Mouse (Mus musculus) hematopoietic multipotent progenitor cell, adult 10-12 weeks (in vitro differentiated cells): ENCODE results near the gene Adi1. TPM values are rescaled to one million over a fixed set of nuclear protein-coding genes. Genes with fewer than 3 reads are reported as not detected.

Source experiments
- polyA plus RNA-seq: library from polyadenylated mRNA; stranded (reverse); fragments of >175 nt; gene quantifications from 2 replicates; pipeline ENCODE4 v1.2.3, GENCODE M21; 2012; ENCODE audit warnings: low replicate concordance

Gene Adi1
- polyA plus RNA-seq: 6.2 and 10.5 TPM in 2 replicates

GRCm38 (mm10) chr12:28675121-28675924 is at the start of gene Adi1:
TSS of gene Adi1 (plus strand) at chr12:28675231.

DNA sequence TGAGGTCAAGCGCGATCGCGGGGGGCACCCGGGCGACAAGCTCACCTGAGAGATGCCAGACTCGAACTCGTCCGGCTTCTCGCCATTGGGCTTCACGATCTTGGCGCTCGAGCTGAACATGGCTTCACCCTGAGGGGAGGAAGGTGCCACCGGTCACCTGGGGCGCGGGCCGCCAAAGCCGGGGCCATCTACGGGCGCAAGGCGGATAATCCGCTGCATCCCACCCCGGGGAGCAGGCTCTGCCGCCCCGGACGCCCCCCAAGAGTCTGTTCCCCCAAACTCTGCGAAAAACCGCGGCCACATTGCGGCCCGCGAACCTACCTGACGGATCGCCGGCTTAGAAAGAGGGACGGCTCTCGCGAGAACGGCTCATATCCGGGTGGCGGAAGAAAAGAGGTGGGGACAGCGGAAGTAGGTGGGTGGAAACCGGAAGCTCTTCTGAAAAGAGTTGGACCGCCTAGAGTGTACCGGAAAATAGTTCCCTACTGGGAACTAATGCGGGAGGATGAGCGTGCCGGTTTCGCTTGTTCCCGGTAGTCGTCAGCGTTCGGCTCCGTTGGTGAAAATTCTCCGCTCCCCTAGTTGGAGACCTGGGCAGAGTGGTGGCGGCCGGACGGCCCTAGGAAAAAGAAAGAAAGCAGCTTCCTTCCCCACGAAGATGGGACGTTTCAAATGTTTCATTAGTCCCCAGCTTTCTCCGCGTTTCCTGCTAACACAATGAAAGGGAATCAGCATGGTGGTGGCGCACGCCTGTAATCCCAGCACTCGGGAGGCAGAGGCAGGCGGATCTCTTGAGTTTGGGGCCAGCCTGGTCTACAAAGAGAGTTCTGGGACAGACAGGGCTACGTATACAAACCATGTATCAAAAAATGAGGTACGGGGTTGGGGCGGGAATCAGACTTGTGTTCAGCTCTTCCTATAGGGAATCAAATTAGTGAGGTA is 39.2 kb upstream of the Adi1 start, which contains the start of gene Rps7:
Gene Rps7, minus strand, starts transcription at position 419 of the 942 bp plus-strand sequence.

DNA sequence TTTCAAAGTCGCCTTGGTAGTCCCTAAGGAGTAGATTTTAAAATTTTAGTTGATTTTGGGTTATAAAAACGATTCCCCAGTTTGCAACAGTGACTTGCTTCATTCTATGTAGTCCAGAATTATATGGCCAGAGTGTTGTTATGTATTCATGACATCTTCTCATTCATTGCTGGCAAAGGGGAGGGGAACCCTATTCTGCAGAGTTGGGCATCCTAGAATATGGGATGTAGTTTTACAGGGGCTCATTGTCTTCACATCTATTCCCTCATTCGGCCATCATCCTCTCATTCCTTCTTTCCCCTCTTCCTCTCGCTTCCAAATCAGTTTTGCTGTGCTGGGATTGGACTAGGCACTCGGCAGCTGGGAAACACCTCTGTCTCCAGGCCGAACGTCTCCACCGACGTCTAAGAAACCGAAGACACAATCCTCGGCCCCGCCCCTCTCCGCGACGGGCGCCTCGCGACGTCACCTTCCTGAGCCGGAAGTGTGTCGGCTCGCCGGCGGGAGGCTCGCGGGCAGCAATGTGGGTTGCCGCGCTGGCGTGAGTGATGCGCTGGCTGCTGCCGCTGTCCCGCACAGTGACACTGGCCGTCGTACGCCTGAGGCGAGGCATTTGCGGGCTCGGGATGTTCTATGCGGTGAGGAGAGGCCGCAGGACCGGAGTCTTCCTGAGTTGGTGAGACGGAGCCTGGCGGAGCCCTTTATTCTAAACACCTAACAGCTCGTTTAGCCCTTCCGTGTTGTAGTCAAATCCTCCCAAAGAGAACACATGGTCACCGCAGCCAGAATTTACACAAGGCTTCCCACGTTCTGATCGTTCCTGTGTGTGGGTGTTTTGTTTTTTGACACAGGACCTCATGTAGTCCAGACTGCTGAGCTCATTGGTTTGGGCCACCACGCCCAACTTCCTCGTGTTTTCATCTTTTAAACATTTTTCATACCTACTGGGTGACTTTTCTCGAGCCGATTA is 25.6 kb upstream of the Adi1 start, which contains the start of gene Rnaseh1:
Gene Rnaseh1, plus strand, starts transcription at position 462 of the 970 bp plus-strand sequence.

Other genes with a start within 250 kb of the Adi1 start
- gene Dcdc2c, start 122.8 kb upstream of the Adi1 start, polyA plus RNA-seq: not detected in 2 replicates
- not detected in 2 replicates for gene Allc, start 92.7 kb upstream of the Adi1 start, polyA plus RNA-seq
- not detected in 2 replicates for gene Colec11, start 51.9 kb upstream of the Adi1 start, polyA plus RNA-seq
- gene Rps7, start 39.3 kb upstream of the Adi1 start, polyA plus RNA-seq: 125 and 180 TPM in 2 replicates
- 10.8 and 11.8 TPM in 2 replicates for gene Rnaseh1, start 25.6 kb upstream of the Adi1 start, polyA plus RNA-seq
- 3.6 and 11.1 TPM in 2 replicates for gene Trappc12, start 75.2 kb downstream of the Adi1 start, polyA plus RNA-seq
- 12.6 and 12.7 TPM in 2 replicates for gene Eipr1, start 76.6 kb downstream of the Adi1 start, polyA plus RNA-seq